Mouse (Mus musculus) midbrain, embryonic 15.5 days (tissue): ENCODE measurements around the gene Olfr544. TPM values are rescaled to one million over a fixed set of nuclear protein-coding genes. Genes with fewer than 3 reads are reported as not detected.

Experiments
- ATAC-seq: fragments of 200-750 bp; cut with Nextera tagmentation; replicated peaks from 2 replicates; pipeline ENCODE4 v1.8.0; 2017; ENCODE audit warnings: moderate TSS enrichment
- H3K27ac ChIP-seq: fragments of 300-500 bp; sonication (generic); 2 replicates; pipeline ENCODE4 v1.5.1; 2015; ENCODE audit warnings: mild to moderate bottlenecking, inconsistent platforms
- H3K27me3 ChIP-seq: fragments of 300-500 bp; sonication (generic); replicated peaks from 2 replicates; pipeline ENCODE4 v1.6.1; 2015; ENCODE audit warnings: inconsistent platforms
- H3K36me3 ChIP-seq: fragments of 300-500 bp; sonication (generic); replicated peaks from 2 replicates; pipeline ENCODE4 v1.6.1; 2015; ENCODE audit warnings: inconsistent platforms
- H3K4me1 ChIP-seq: fragments of 300-500 bp; sonication (generic); 2 replicates; pipeline ENCODE4 v1.6.1; 2015; ENCODE audit warnings: inconsistent platforms
- H3K4me2 ChIP-seq: fragments of 300-500 bp; sonication (generic); 2 replicates; pipeline ENCODE4 v1.6.1; 2015; ENCODE audit warnings: inconsistent platforms, mild to moderate bottlenecking, moderate library complexity
- H3K4me3 ChIP-seq: fragments of 300-500 bp; sonication (generic); 2 replicates; pipeline ENCODE4 v1.5.1; 2015; ENCODE audit warnings: mild to moderate bottlenecking, inconsistent platforms
- H3K9ac ChIP-seq: fragments of 300-500 bp; sonication (generic); 2 replicates; pipeline ENCODE4 v1.6.1; 2015; ENCODE audit warnings: mild to moderate bottlenecking, inconsistent platforms
- H3K9me3 ChIP-seq: fragments of 300-500 bp; sonication (generic); 2 replicates; pipeline ENCODE4 v1.6.1; 2016; ENCODE audit warnings: inconsistent platforms
- WGBS: fragments of 180-500 bp; shearing (Covaris S2); methylation state at CpG from one replicate; pipeline ENCODE4 v1.1.7; 2015; ENCODE audit warnings: mixed read lengths; 5-methylcytosine and 5-hydroxymethylcytosine counted together
- polyA plus RNA-seq: library from polyadenylated mRNA; unstranded; fragments of >200 nt; fragmentation: Nextera tagmentation; extraction: Ambion mirVana; gene quantifications from 2 replicates; pipeline ENCODE4 v1.2.1, GENCODE M21; 2015

The Olfr544 gene
- polyA plus RNA-seq, 1 experiment from 2014 or later: 0.09 TPM

GRCm38 (mm10) chr7:102472675-102473074 is 15.4 kb downstream of the Olfr544 start:
- peaks cover 8% of the 10 kb centered on the region for H3K36me3 ChIP-seq
- no peaks in the 10 kb centered on the region for H3K27me3 ChIP-seq
- ATAC-seq: no peak
- 67% methylated on average over 5 of the region's 5 CpGs for WGBS
- no peak overlapping the region for H3K9ac ChIP-seq
- no peak overlapping the region for H3K4me2 ChIP-seq
- no peak overlapping the region for H3K4me3 ChIP-seq
- H3K9me3 ChIP-seq: no peaks in the 10 kb centered on the region
- H3K27ac ChIP-seq: no peak overlapping the region
- H3K4me1 ChIP-seq: no peaks in the 10 kb centered on the region

- no peaks in the 10 kb centered on the region for H3K4me1 ChIP-seq
- peaks cover 34% of the 10 kb centered on the region for H3K36me3 ChIP-seq
- H3K4me3 ChIP-seq: no peak overlapping the region
- no peaks in the 10 kb centered on the region for H3K27me3 ChIP-seq
- no peak overlapping the region for H3K4me2 ChIP-seq
- 86% methylated on average over 8 of the region's 8 CpGs for WGBS
- ATAC-seq: no peak
- no peak overlapping the region for H3K9ac ChIP-seq
- no peaks in the 10 kb centered on the region for H3K9me3 ChIP-seq
- no peak overlapping the region for H3K27ac ChIP-seq
Measured at GRCm38 (mm10) chr7:102467566-102467965, 20.5 kb downstream of the Olfr544 start.

GRCm38 (mm10) chr7:102458618-102459380 is 29.3 kb downstream of the Olfr544 start:
- no peak overlapping the region for H3K4me3 ChIP-seq
- H3K36me3 ChIP-seq: peaks cover 49% of the 10 kb centered on the region
- no peaks in the 10 kb centered on the region for H3K9me3 ChIP-seq
- 78% methylated on average over 5 of the region's 5 CpGs for WGBS
- no peak overlapping the region for H3K27ac ChIP-seq
- H3K27me3 ChIP-seq: no peaks in the 10 kb centered on the region
- no peak overlapping the region for H3K4me2 ChIP-seq
- no peak overlapping the region for H3K9ac ChIP-seq
- no peaks in the 10 kb centered on the region for H3K4me1 ChIP-seq
- ATAC-seq: no peak

GRCm38 (mm10) chr7:102446438-102446837 is 41.7 kb downstream of the Olfr544 start:
- Histone ChIP-seq H3K4me3 (no peak overlapping the region), H3K9ac (no peak overlapping the region), H3K4me1 (peaks cover 17% of the 10 kb centered on the region), H3K9me3 (no peaks in the 10 kb centered on the region), H3K36me3 (peaks cover 16% of the 10 kb centered on the region), H3K27ac (no peak overlapping the region), H3K4me2 (no peak overlapping the region), H3K27me3 (no peaks in the 10 kb centered on the region)
- ATAC-seq: no peak
- WGBS: 95% methylated on average over 9 of the region's 9 CpGs

GRCm38 (mm10) chr7:102444301-102444700 is 43.8 kb downstream of the Olfr544 start:
- Histone ChIP-seq H3K4me3 (no peak overlapping the region), H3K4me2 (no peak overlapping the region), H3K27ac (no peak overlapping the region), H3K36me3 (peaks cover 11% of the 10 kb centered on the region), H3K27me3 (no peaks in the 10 kb centered on the region), H3K4me1 (peaks cover 17% of the 10 kb centered on the region), H3K9ac (no peak overlapping the region), H3K9me3 (no peaks in the 10 kb centered on the region)
- WGBS: 90% methylated on average over 2 of the region's 2 CpGs
- no peak for ATAC-seq

- H3K4me2 ChIP-seq: peak overlapping the region; percentile 87
- peak overlapping the region; percentile 67 for H3K9ac ChIP-seq
- 1% methylated on average over 4 of the region's 4 CpGs for WGBS
- no peaks in the 10 kb centered on the region for H3K27me3 ChIP-seq
- H3K9me3 ChIP-seq: no peaks in the 10 kb centered on the region
- no peak for ATAC-seq
- H3K4me3 ChIP-seq: peak overlapping the region; percentile 76
- H3K4me1 ChIP-seq: peaks cover 17% of the 10 kb centered on the region
- peaks cover 7% of the 10 kb centered on the region for H3K36me3 ChIP-seq
- no peak overlapping the region for H3K27ac ChIP-seq
Measured at GRCm38 (mm10) chr7:102442432-102442831, 45.7 kb downstream of the Olfr544 start.

- peak; percentile 100 for ATAC-seq
- Histone ChIP-seq H3K27ac (peak within 1 kb of the TSS; percentile 54), H3K4me1 (peaks cover 17% of the 10 kb centered on the region), H3K4me3 (peak within 1 kb of the TSS; percentile 76), H3K9ac (peak within 1 kb of the TSS; percentile 67), H3K9me3 (no peaks in the 10 kb centered on the region), H3K4me2 (peak within 1 kb of the TSS; percentile 87), H3K36me3 (peaks cover 6% of the 10 kb centered on the region), H3K27me3 (no peaks in the 10 kb centered on the region)
- under 1% methylated on average over 56 of the region's 56 CpGs for WGBS
Measured at GRCm38 (mm10) chr7:102441657-102442391, 46.3 kb downstream of the Olfr544 start, which contains the start of gene Rrm1. Gene Rrm1 (plus strand): TSS chr7:102441695.

GRCm38 (mm10) chr7:102440822-102441656 is 47.1 kb downstream of the Olfr544 start:
- Histone ChIP-seq H3K27ac (peak overlapping the region; percentile 54; the same call in 1 of the 2 replicates), H3K36me3 (no peaks in the 10 kb centered on the region), H3K9ac (no peak overlapping the region; the same call in 1 of the 2 replicates), H3K4me2 (peak overlapping the region; percentile 87), H3K4me1 (peaks cover 17% of the 10 kb centered on the region), H3K27me3 (no peaks in the 10 kb centered on the region), H3K4me3 (peak overlapping the region; percentile 76), H3K9me3 (no peaks in the 10 kb centered on the region)
- peak; percentile 41 for ATAC-seq
- WGBS: 56% methylated on average over 15 of the region's 15 CpGs

GRCm38 (mm10) chr7:102434344-102434743 is 53.8 kb downstream of the Olfr544 start:
- H3K27ac ChIP-seq: no peak overlapping the region
- no peak overlapping the region for H3K4me3 ChIP-seq
- ATAC-seq: no peak
- no peaks in the 10 kb centered on the region for H3K4me1 ChIP-seq
- no peaks in the 10 kb centered on the region for H3K27me3 ChIP-seq
- H3K9ac ChIP-seq: no peak overlapping the region
- H3K9me3 ChIP-seq: no peaks in the 10 kb centered on the region
- 90% methylated on average over 2 of the region's 2 CpGs for WGBS
- no peaks in the 10 kb centered on the region for H3K36me3 ChIP-seq
- no peak overlapping the region for H3K4me2 ChIP-seq

Other genes with a start within 250 kb of the Olfr544 start
- 15.1 and 16.1 TPM in 2 replicates for gene Rhog, start 232.3 kb downstream of the Olfr544 start, polyA plus RNA-seq
- gene Stim1, start 220.5 kb downstream of the Olfr544 start, polyA plus RNA-seq: 12.6 and 13.1 TPM in 2 replicates
- gene Rrm1, start 46.6 kb downstream of the Olfr544 start, polyA plus RNA-seq: 44.7 and 48.9 TPM in 2 replicates
- 0.60 and 0.93 TPM in 2 replicates for gene Olfr543, start 6.6 kb downstream of the Olfr544 start, polyA plus RNA-seq
- gene Olfr545, start 11.3 kb upstream of the Olfr544 start, polyA plus RNA-seq: 0.30 and 0.38 TPM in 2 replicates
- not detected in 2 replicates for gene Olfr547, start 46.4 kb upstream of the Olfr544 start, polyA plus RNA-seq
- gene Olfr548-ps1, start 52.6 kb upstream of the Olfr544 start, polyA plus RNA-seq: not detected in 2 replicates
- gene Olfr549, start 61.6 kb upstream of the Olfr544 start, polyA plus RNA-seq: not detected in 2 replicates
- gene Trim21, start 77.2 kb upstream of the Olfr544 start, polyA plus RNA-seq: 0.28 TPM in 1 of 2 replicates, not detected in the other
- gene Olfr550, start 83.1 kb upstream of the Olfr544 start, polyA plus RNA-seq: not detected in 2 replicates
- gene Olfr551, start 103.6 kb upstream of the Olfr544 start, polyA plus RNA-seq: not detected in 2 replicates
- gene Olfr552, start 109.5 kb upstream of the Olfr544 start, polyA plus RNA-seq: not detected in 2 replicates
- gene Olfr553, start 129.9 kb upstream of the Olfr544 start, polyA plus RNA-seq: not detected in 2 replicates
- not detected in 2 replicates for gene Olfr554, start 150.1 kb upstream of the Olfr544 start, polyA plus RNA-seq
- not detected in 2 replicates for gene Olfr555, start 170.5 kb upstream of the Olfr544 start, polyA plus RNA-seq
- gene Olfr556, start 176.6 kb upstream of the Olfr544 start, polyA plus RNA-seq: not detected in 2 replicates
- gene Trim68, start 199.0 kb upstream of the Olfr544 start, polyA plus RNA-seq: 6.2 and 8.5 TPM in 2 replicates
- not detected in 2 replicates for gene Olfr557, start 207.6 kb upstream of the Olfr544 start, polyA plus RNA-seq
- gene Olfr558, start 213.9 kb upstream of the Olfr544 start, polyA plus RNA-seq: 0.05 TPM in 1 of 2 replicates, not detected in the other
- gene Olfr33, start 230.8 kb upstream of the Olfr544 start, polyA plus RNA-seq: not detected in 2 replicates
- gene Olfr559, start 239.2 kb upstream of the Olfr544 start, polyA plus RNA-seq: not detected in 2 replicates